Mouse (Mus musculus) lung, postnatal 0 days (tissue): ENCODE results near the gene Msh3. TPM values are rescaled to one million over a fixed set of nuclear protein-coding genes. Genes with fewer than 3 reads are reported as not detected.
A peak's percentile ranks its signal among the peaks of the same experiment; 100 is the strongest.

ENCODE experiments used
- ATAC-seq: fragments of 200-750 bp; cut with Nextera tagmentation; 2 replicates; pipeline ENCODE4 v1.8.0; 2017; ENCODE audit warnings: moderate library complexity
- DNase-seq: peaks from one replicate; pipeline ENCODE4 v3.0.0-alpha.2; 2016; ENCODE audit warnings: low spot score
- H3K27ac ChIP-seq: fragments of 300-500 bp; sonication (generic); 2 replicates; pipeline ENCODE4 v1.5.1; 2014; ENCODE audit warnings: antibody characterized with exemption, mild to moderate bottlenecking, low read length, mixed read lengths
- H3K27me3 ChIP-seq: fragments of 300-500 bp; sonication (generic); replicated peaks from 2 replicates; pipeline ENCODE4 v1.6.1; 2014; ENCODE audit warnings: low read length, mixed read lengths; ENCODE audit not compliant: insufficient read depth
- H3K36me3 ChIP-seq: fragments of 300-500 bp; sonication (generic); 2 replicates; pipeline ENCODE4 v1.6.1; 2014; ENCODE audit warnings: low read length, mixed read lengths; ENCODE audit not compliant: insufficient read depth
- H3K4me1 ChIP-seq: fragments of 300-500 bp; sonication (generic); 2 replicates; pipeline ENCODE4 v1.6.1; 2014; ENCODE audit warnings: antibody characterized with exemption, low read depth, low read length, mixed read lengths; ENCODE audit not compliant: insufficient read depth
- H3K4me2 ChIP-seq: fragments of 300-500 bp; sonication (generic); replicated peaks from 2 replicates; pipeline ENCODE4 v1.6.1; 2014; ENCODE audit warnings: low read depth, mild to moderate bottlenecking, low read length, moderate library complexity, mixed read lengths
- H3K4me3 ChIP-seq: fragments of 300-500 bp; sonication (generic); 2 replicates; pipeline ENCODE4 v1.5.1; 2014; ENCODE audit warnings: low read depth, low read length
- H3K9ac ChIP-seq: fragments of 300-500 bp; sonication (generic); replicated peaks from 2 replicates; pipeline ENCODE4 v1.6.1; 2014; ENCODE audit warnings: low read depth, mild to moderate bottlenecking
- H3K9me3 ChIP-seq: fragments of 300-500 bp; sonication (generic); 2 replicates; pipeline ENCODE4 v1.6.1; 2016; ENCODE audit warnings: low read length, mixed read lengths
- CTCF ChIP-seq: IDR thresholded peaks from 2 replicates; pipeline ENCODE4 v1.5.1; 2016; ENCODE audit warnings: antibody characterized with exemption, mild to moderate bottlenecking
- EP300 ChIP-seq: IDR thresholded peaks from 2 replicates; pipeline ENCODE4 v1.6.1; 2016; ENCODE audit warnings: antibody characterized with exemption, mild to moderate bottlenecking, control low read depth
- WGBS: fragments of 180-500 bp; shearing (Covaris S2); extraction: QIAGEN DNeasy Blood & Tissue Kit; methylation state at CpG from one replicate; pipeline ENCODE4 v1.1.7; 2014; 5-methylcytosine and 5-hydroxymethylcytosine counted together
- polyA plus RNA-seq: library from polyadenylated mRNA; unstranded; fragments of >200 nt; fragmentation: Nextera tagmentation; extraction: Ambion mirVana; gene quantifications from 2 replicates; pipeline ENCODE4 v1.2.1, GENCODE M21; 2015

Msh3 gene
- polyA plus RNA-seq, 1 experiment from 2014 or later = 11.5 TPM

DNA sequence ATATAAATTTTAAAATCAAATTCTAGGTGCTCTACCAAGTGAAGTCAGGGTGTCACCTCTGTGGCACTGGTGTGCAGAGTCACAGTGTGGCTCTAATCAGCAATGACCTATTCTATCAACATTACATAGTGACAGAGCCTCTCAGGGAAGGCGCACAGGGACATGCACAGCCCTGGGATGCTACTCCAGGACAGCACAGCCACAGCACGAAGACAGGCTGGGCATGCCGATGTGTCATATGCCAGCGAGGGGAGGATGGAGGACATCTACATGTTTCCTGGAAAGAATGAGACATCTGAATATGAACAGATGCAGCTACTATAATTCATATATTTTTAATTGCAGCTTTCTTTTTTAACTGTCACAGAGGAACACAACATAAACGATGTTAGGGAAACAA, 101.0 kb downstream of the Msh3 start:
- H3K27ac ChIP-seq = no peak overlapping the region
- 88% methylated on average over 5 of the region's 5 CpGs for WGBS
- no peaks in the 10 kb centered on the region for H3K36me3 ChIP-seq
- H3K4me3 ChIP-seq = no peak overlapping the region
- TF ChIP-seq EP300 (no peak), CTCF (no peak)
- no peak for ATAC-seq
- no peak overlapping the region for H3K9ac ChIP-seq
- H3K4me2 ChIP-seq = no peak overlapping the region
- H3K4me1 ChIP-seq = no peaks in the 10 kb centered on the region
- no peaks in the 10 kb centered on the region for H3K27me3 ChIP-seq
- no peak for DNase-seq
- no peaks in the 10 kb centered on the region for H3K9me3 ChIP-seq

DNA sequence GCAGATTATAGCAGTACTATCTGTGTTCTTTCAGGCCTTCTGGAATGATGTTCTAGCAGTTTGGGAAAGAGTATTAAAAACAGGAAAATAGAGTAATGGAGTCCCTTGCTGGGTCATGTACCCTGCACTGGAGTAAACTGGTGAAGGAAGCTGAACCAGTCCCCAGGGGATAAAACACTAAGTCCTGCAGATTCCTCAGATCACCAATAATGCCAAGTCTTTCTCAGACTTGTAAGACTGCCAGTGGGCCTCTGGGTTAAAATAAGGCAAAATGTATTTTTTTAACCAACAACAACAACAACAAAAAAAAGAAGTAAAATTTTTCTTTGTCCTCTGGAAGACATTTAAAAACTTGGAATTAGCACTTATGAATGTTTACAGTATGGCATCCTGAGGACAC, 102.5 kb downstream of the Msh3 start:
- H3K4me3 ChIP-seq = no peak overlapping the region
- H3K27ac ChIP-seq = no peak overlapping the region
- no peak for TF ChIP-seq CTCF
- TF ChIP-seq EP300 = no peak
- DNase-seq = no peak
- no peak for ATAC-seq
- H3K9me3 ChIP-seq = no peaks in the 10 kb centered on the region
- no peaks in the 10 kb centered on the region for H3K27me3 ChIP-seq
- no peaks in the 10 kb centered on the region for H3K4me1 ChIP-seq
- H3K9ac ChIP-seq = no peak overlapping the region
- no peak overlapping the region for H3K4me2 ChIP-seq
- no peaks in the 10 kb centered on the region for H3K36me3 ChIP-seq

DNA sequence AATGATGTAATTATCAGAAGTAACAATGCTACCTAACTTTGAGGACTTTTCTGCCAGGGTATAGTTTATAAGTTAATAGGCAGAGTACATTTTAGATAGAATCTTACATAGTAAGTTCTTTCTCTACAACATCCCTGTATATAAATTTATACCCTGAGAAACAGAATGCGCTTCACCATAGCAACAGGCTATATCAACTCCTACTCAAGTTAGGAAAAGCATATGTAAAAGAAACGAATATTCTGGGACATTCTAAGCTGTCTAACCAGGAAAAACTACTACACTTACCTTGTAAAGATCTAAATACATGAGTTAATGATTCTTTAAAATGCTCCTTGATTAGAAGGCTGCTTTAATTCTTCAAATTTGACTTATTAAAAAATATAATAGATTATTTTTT, 107.2 kb downstream of the Msh3 start:
- Histone ChIP-seq H3K27me3 (no peaks in the 10 kb centered on the region), H3K9me3 (no peaks in the 10 kb centered on the region), H3K4me1 (no peaks in the 10 kb centered on the region), H3K27ac (no peak overlapping the region), H3K4me2 (no peak overlapping the region), H3K36me3 (no peaks in the 10 kb centered on the region), H3K4me3 (no peak overlapping the region), H3K9ac (no peak overlapping the region)
- ATAC-seq = no peak
- TF ChIP-seq EP300 = no peak
- TF ChIP-seq CTCF = no peak
- WGBS = 89% methylated on average over 2 of the region's 2 CpGs
- no peak for DNase-seq

DNA sequence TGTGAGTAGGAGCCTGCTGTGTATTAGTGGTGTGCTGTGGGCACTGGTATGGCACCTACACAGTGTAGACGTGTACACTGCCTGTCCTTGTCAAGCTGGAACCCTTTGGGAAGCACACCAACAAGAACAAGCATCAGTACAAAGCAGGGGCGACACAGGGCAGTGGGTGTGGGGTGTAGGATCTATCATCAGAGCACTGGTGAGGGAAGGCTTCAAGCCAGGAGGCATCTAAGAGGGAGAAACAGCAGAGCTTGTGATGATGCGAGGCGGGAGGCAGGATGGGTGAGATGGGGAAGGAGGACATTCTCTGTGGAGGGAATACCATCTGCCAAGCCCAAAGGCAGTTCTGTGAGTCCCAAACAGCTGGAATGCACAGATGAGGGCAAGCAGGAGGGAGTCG, 107.8 kb downstream of the Msh3 start:
- WGBS = 87% methylated on average over 5 of the region's 5 CpGs
- H3K4me3 ChIP-seq = no peak overlapping the region
- TF ChIP-seq CTCF (no peak), EP300 (no peak)
- no peaks in the 10 kb centered on the region for H3K36me3 ChIP-seq
- H3K4me2 ChIP-seq = no peak overlapping the region
- H3K9me3 ChIP-seq = no peaks in the 10 kb centered on the region
- no peak overlapping the region for H3K9ac ChIP-seq
- H3K4me1 ChIP-seq = no peaks in the 10 kb centered on the region
- H3K27ac ChIP-seq = no peak overlapping the region
- H3K27me3 ChIP-seq = no peaks in the 10 kb centered on the region
- DNase-seq = no peak
- ATAC-seq = no peak

DNA sequence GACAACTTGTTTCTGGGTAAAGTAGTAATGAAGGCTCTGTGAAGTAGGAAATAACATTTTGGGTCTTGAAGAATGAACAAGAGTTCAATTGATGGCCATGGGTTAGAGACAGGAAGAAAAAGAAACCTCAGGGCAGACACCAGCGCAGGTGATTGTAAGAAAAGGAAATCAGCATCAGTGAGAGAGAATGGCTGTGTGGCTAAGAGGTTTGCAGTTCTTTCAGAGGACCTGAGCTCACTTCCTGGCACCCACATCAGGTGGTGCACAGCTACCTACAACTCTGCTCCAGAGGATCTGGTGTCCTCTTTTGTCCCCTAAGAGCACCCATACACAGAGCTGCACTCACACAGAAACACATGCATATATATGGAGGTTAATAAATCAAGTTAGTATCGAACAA, 110.1 kb downstream of the Msh3 start:
- DNase-seq (no peak), ATAC-seq (no peak)
- TF ChIP-seq CTCF = no peak
- no peak for TF ChIP-seq EP300
- WGBS = 88% methylated on average over 2 of the region's 2 CpGs
- Histone ChIP-seq H3K4me1 (no peaks in the 10 kb centered on the region), H3K4me3 (no peak overlapping the region), H3K4me2 (no peak overlapping the region), H3K9ac (no peak overlapping the region), H3K27ac (no peak overlapping the region), H3K27me3 (no peaks in the 10 kb centered on the region), H3K36me3 (no peaks in the 10 kb centered on the region), H3K9me3 (no peaks in the 10 kb centered on the region)

DNA sequence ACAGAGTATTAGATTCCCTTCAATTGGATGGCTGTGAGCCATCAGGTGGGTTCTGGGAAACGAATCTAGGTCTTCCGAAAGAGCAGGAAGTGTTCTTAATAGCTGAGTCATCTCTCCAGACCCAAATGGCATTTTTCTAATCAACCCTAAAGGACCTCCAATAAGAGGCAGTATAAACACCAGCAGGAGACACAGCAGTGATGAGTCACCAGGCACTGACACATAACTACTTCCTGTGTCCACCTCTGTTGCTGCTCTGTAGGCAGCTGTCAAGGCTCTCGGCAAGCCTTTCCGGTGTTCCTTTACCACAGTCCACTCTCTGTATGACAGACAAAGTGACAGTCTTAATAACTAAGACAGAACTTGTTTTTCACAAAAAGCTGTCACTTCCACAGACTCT, 113.4 kb downstream of the Msh3 start:
- H3K27ac ChIP-seq = no peak overlapping the region
- DNase-seq = peak; percentile 62
- H3K4me1 ChIP-seq = no peaks in the 10 kb centered on the region
- no peaks in the 10 kb centered on the region for H3K36me3 ChIP-seq
- peak; percentile 77 for ATAC-seq
- no peak for TF ChIP-seq CTCF
- TF ChIP-seq EP300 = no peak
- no peak overlapping the region for H3K9ac ChIP-seq
- no peaks in the 10 kb centered on the region for H3K9me3 ChIP-seq
- H3K27me3 ChIP-seq = no peaks in the 10 kb centered on the region
- H3K4me3 ChIP-seq = no peak overlapping the region
- 58% methylated on average over 4 of the region's 4 CpGs for WGBS
- no peak overlapping the region for H3K4me2 ChIP-seq

DNA sequence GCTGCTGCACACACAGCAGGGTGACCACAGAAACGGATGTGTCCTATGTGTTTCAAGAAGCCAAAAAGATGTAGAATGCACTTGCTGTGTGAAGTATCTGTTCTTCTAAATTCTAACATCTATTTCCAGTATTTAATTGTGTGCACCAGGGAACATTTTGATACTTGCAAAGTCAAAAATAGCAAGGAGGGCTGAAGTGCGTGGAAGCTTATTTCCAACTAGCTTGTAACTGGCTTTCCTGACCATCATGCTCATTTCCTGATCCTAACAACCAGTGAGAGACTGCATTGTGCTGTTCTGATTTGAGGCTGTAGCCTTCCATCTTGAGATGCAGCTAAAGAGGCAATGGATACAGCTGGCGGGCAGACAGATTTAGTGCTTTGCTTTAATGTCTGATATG, 116.9 kb downstream of the Msh3 start:
- H3K4me2 ChIP-seq = no peak overlapping the region
- no peak overlapping the region for H3K4me3 ChIP-seq
- no peaks in the 10 kb centered on the region for H3K36me3 ChIP-seq
- ATAC-seq = no peak
- no peaks in the 10 kb centered on the region for H3K27me3 ChIP-seq
- no peak overlapping the region for H3K9ac ChIP-seq
- no peaks in the 10 kb centered on the region for H3K9me3 ChIP-seq
- no peak for DNase-seq
- H3K4me1 ChIP-seq = no peaks in the 10 kb centered on the region
- H3K27ac ChIP-seq = no peak overlapping the region
- WGBS = 93% methylated on average over 3 of the region's 3 CpGs
- no peak for TF ChIP-seq EP300
- TF ChIP-seq CTCF = no peak
